Mouse (Mus musculus): ENCODE results near the gene Gm12248. TPM values are rescaled to one million over a fixed set of nuclear protein-coding genes. Genes with fewer than 3 reads are reported as not detected.

Gm12248 gene
- polyA plus RNA-seq, 1 experiment from 2014 or later, result not detected

DNA sequence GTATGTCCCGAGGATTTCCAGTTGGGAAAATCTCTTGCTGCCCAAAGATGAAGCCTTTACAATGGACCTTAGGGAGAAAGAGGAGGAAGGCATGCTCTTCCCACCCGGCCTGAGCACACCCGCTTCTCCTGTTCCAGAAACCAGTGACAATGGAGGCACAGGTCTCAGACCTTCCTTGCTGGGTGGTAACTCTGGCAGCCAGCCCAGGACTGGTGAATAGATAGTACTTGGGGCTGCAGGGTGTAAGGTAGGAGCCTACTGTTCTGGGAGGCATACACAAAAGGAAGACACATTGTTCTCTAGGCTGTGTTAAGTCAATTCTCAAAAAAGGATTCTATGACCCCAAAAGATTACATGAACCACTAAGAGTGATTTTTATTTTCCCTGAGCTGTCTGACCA, 27.7 kb upstream of the Gm12248 start:
- no peak for DNase-seq (ENCODE audit: low spot score)
- no peak overlapping the region for H3K4me3 ChIP-seq
- WGBS, result 85% methylated on average over 3 of the region's 3 CpGs
- H3K36me3 ChIP-seq (replicated peaks), result peaks cover 98% of the 10 kb centered on the region
- no peaks in the 10 kb centered on the region for H3K27me3 ChIP-seq (replicated peaks; ENCODE audit: low read depth, poor library complexity, severe bottlenecking)
- H3K4me1 ChIP-seq, result no peaks in the 10 kb centered on the region
- H3K9me3 ChIP-seq, result no peaks in the 10 kb centered on the region
- no peak overlapping the region for H3K27ac ChIP-seq (replicated peaks)

DNA sequence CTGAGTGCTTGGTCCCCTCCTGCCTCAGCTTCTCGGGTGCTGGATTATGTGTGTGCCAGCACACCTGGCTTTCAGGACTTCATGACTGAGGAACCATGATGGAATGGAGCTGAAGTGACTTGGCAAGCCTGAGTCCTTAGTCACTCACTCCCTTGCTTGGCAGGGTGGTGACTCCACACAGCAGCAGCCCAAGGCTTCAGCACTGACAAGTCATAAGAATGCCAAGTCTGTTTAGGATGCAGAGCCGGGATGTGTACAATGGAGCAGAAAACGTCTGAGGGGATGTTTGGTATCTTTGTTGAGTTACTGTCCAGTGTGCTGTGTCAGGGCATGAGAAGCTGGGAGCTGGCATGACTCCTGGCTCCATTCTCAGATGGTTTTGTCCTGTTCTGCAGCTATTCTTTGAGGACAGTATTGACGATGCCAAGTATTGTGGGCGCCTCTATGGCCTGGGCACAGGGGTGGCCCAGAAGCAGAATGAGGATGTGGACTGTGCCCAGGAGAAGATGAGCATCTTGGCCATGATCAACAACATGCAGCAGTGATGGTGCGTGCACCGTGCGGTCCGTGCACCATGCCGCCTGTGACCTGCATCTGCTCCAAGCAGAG, 24.2 kb upstream of the Gm12248 start:
- Histone ChIP-seq H3K4me3 (no peak overlapping the region), H3K4me1 (no peaks in the 10 kb centered on the region), H3K9me3 (no peaks in the 10 kb centered on the region), H3K36me3 (replicated peaks) (peaks cover 100% of the 10 kb centered on the region), H3K27me3 (replicated peaks; ENCODE audit: low read depth, poor library complexity, severe bottlenecking) (no peaks in the 10 kb centered on the region), H3K27ac (replicated peaks) (no peak overlapping the region)
- DNase-seq (ENCODE audit: low spot score), result no peak
- WGBS, result 93% methylated on average over 10 of the region's 10 CpGs

DNA sequence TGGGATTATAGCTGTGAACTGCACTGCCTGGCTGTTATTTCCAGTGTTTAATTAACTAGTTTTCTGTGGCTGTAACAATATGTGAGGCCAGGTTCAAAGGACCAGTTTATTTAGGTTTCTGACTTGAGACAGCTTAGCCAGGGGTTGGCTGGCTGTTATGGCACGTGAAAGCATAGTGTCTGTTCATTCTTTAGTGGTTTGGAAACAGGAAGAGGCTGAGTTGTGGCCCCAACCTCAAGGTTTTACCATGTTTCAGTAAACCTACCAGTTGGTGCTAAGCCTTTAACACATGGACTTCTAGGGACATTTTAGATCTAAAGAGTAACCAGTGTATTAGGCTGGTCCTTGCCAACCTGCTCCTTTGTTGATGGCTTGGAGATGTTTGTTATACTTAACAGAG, 23.6 kb upstream of the Gm12248 start:
- DNase-seq (ENCODE audit: low spot score), result no peak
- Histone ChIP-seq H3K9me3 (no peaks in the 10 kb centered on the region), H3K27ac (replicated peaks) (no peak overlapping the region), H3K4me1 (no peaks in the 10 kb centered on the region), H3K27me3 (replicated peaks; ENCODE audit: low read depth, poor library complexity, severe bottlenecking) (no peaks in the 10 kb centered on the region), H3K36me3 (replicated peaks) (peaks cover 100% of the 10 kb centered on the region), H3K4me3 (no peak overlapping the region)
- 82% methylated on average over 1 of the region's 1 CpGs for WGBS

DNA sequence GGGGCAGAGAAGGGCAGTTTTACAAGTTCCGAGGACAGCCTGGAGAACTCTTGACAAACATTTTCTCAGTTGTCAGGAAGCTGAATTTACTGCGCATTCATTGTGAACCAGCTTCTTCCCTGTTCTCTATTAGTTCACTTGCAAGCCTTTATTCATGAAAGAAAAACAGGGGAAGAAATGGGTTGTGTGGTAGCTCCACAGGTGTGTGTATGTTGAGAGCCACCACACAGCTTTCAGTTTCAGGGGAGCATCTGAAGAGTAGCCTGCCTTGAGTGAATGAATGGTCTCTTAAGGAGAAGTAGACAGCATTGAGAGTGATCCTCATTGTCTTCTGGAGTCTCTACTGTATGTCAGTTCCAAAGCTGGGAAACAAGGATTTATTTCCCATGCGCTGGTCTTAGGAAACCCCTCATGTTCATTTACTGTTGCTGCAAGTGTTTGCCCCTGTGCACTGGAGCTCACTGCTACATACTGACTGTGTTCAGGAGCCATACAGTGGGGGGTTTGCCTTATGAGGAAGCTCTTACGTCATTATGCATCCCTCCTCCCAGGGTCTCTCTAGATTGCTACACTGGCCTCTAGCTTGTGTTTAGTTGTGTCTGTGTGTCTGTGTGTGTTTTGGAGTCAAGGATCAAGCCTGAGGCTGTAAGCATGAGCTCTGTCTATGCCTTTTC, 14.9 kb upstream of the Gm12248 start:
- Histone ChIP-seq H3K9me3 (no peaks in the 10 kb centered on the region), H3K27me3 (replicated peaks; ENCODE audit: low read depth, poor library complexity, severe bottlenecking) (no peaks in the 10 kb centered on the region), H3K27ac (replicated peaks) (no peak overlapping the region), H3K36me3 (replicated peaks) (peaks cover 46% of the 10 kb centered on the region), H3K4me1 (peaks cover 20% of the 10 kb centered on the region), H3K4me3 (no peak overlapping the region)
- DNase-seq (ENCODE audit: low spot score), result no peak
- 93% methylated on average over 4 of the region's 4 CpGs for WGBS

DNA sequence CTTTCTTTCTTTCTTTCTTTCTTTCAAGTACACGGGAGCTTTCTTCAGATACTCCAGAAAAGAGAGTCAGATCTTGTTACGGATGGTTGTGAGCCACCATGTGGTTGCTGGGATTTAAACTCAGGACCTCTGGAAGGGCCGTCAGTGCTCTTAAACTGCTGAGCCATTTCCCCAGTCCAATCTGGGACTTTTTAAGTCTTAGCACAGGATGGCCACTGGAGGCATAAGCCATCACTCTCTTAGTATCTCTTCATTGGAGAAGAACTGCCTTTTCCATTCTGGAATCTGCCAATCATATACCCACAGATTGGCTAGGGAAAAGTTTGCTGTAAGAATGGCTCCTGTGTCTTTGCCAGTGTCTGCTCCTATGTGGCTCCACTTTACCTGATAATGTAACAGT, 14.1 kb upstream of the Gm12248 start:
- Histone ChIP-seq H3K36me3 (replicated peaks) (peaks cover 38% of the 10 kb centered on the region), H3K27ac (replicated peaks) (no peak overlapping the region), H3K27me3 (replicated peaks; ENCODE audit: low read depth, poor library complexity, severe bottlenecking) (no peaks in the 10 kb centered on the region), H3K4me3 (no peak overlapping the region), H3K9me3 (no peaks in the 10 kb centered on the region), H3K4me1 (peaks cover 25% of the 10 kb centered on the region)
- no peak for DNase-seq (ENCODE audit: low spot score)
- WGBS, result 56% methylated on average over 3 of the region's 3 CpGs

DNA sequence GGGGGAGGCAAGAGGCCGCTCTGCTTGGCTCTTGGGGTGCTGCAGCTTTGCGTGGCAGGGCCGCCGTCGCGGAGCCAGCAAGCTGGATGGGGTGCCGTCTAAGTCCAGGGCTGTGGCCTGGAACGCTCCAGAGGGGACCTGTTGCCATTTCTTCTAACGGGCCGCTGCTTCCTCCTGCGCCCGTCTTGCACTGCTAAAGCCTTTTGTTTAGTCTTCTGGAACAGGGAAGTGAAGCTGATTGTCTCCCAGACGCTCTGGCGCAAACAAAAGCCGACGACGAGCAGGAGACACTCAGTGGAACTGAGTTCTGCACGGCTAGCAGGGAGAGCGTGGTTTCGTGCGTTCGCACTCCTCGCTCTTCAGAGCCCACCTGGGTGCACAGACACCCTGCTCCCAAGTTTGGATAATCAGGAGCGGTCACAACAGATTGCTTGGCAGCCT, 11.4 kb upstream of the Gm12248 start:
- DNase-seq (ENCODE audit: low spot score), result no peak
- no peaks in the 10 kb centered on the region for H3K9me3 ChIP-seq
- H3K36me3 ChIP-seq (replicated peaks), result peaks cover 12% of the 10 kb centered on the region
- no peaks in the 10 kb centered on the region for H3K27me3 ChIP-seq (replicated peaks; ENCODE audit: low read depth, poor library complexity, severe bottlenecking)
- peak overlapping the region; percentile 97 for H3K27ac ChIP-seq (replicated peaks)
- WGBS, result under 1% methylated on average over 24 of the region's 24 CpGs
- H3K4me3 ChIP-seq, result peak overlapping the region; percentile 98
- peaks cover 25% of the 10 kb centered on the region for H3K4me1 ChIP-seq

DNA sequence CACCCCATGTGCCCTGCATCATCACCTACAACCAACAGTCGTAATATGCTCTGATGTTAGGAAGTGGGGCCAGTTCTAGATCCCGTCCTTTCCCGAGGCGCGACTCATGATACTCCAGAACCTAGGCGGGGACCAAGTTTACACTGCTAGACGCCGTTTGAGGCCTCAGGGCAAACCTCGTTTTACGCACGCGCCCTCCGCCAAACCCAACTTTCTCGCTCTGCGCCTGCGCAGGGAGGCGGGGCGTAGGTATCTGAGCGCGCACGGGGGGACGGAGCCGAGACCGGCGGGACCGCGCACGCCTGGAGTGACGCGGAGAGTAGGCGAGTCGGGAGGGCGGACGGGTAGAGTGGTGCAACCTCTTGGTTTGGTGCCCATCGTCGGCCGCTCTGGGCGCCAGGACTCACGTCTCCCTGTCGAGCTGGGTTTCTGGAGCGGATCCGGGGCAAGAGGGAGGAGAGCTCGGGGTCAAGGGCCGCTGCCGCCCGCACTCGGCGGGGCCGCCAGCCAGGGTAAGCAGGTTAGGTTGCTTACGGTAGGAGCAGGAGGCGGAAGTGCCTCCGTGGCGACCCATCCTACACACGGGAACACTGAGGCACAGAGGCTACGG, 10.9 kb upstream of the Gm12248 start, which contains the start of gene Cnot8:
Cnot8 (plus strand) TSS at position 457 of the 610 bp plus-strand sequence.
- under 1% methylated on average over 55 of the region's 55 CpGs for WGBS
- Histone ChIP-seq H3K27me3 (replicated peaks; ENCODE audit: low read depth, poor library complexity, severe bottlenecking) (peaks cover 5% of the 10 kb centered on the region), H3K36me3 (replicated peaks) (peaks cover 8% of the 10 kb centered on the region; the same call in 1 of the 2 replicates), H3K4me1 (peaks cover 25% of the 10 kb centered on the region), H3K27ac (replicated peaks) (peak within 1 kb of the TSS; percentile 97), H3K9me3 (no peaks in the 10 kb centered on the region), H3K4me3 (peak within 1 kb of the TSS; percentile 98)
- DNase-seq (ENCODE audit: low spot score), result peak; percentile 99

DNA sequence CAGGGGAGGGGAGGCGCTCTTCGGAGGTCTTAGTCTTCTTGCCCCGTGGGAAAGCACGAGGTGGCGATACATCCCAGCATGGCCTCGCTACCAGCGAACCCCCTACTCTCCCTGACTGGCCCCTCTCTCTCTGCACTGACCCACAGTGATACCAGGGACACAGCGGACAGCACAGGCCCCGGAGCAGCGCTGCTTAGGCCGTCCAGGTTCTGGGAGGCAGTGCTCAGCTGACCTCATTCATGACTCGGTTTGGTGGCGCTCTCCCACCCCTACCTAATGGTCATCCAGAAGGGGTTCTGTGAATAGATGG, 10.4 kb upstream of the Gm12248 start:
- Histone ChIP-seq H3K4me1 (peaks cover 25% of the 10 kb centered on the region), H3K36me3 (replicated peaks) (peaks cover 6% of the 10 kb centered on the region; the same call in 1 of the 2 replicates), H3K27me3 (replicated peaks; ENCODE audit: low read depth, poor library complexity, severe bottlenecking) (peaks cover 10% of the 10 kb centered on the region), H3K27ac (replicated peaks) (peak overlapping the region; percentile 97), H3K9me3 (no peaks in the 10 kb centered on the region), H3K4me3 (peak overlapping the region; percentile 98)
- DNase-seq (ENCODE audit: low spot score), result no peak
- 49% methylated on average over 13 of the region's 13 CpGs for WGBS

DNA sequence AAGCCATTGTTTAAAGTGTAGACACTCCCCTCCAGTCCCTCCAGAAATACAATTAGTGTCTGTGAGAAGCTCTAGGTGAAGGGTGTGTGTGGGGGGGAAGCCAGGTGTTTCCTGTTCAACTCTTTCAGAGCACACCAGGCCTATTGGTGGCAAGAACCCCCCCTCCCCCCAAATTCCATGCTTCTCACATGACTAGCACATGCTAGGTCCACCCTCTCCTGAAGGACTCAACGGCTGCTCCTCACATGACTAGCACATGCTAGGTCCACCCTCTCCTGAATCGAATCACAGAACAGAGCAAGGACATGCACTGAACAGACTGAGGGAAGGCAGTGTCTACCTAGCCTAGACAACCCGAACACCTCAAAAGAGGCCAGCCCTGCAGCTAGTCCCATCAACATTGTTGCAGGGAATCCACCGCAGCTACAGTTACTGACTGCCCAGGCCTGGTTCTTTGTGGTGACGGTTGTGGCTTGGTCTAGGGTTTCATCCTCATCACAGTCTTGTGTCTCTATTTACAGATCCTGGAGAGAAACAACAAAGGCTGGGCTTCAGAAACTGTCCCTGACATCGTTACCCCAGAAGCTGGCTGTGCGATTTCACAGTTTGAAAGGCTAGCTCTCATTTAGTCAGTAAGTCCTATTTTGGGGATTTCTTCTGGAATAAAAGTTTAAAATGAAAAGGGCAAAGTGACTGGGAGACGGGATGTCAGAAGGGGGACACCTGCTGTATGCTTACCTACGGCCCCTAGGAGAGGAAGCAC, 9.8 kb upstream of the Gm12248 start:
- H3K27ac ChIP-seq (replicated peaks), result peak overlapping the region; percentile 97
- no peak for DNase-seq (ENCODE audit: low spot score)
- peaks cover 16% of the 10 kb centered on the region for H3K27me3 ChIP-seq (replicated peaks; ENCODE audit: low read depth, poor library complexity, severe bottlenecking)
- 86% methylated on average over 9 of the region's 9 CpGs for WGBS
- peak overlapping the region; percentile 98 for H3K4me3 ChIP-seq
- peaks cover 28% of the 10 kb centered on the region for H3K4me1 ChIP-seq
- no peaks in the 10 kb centered on the region for H3K9me3 ChIP-seq
- peaks cover under 1% of the 10 kb centered on the region; the same call in 1 of the 2 replicates for H3K36me3 ChIP-seq (replicated peaks)

DNA sequence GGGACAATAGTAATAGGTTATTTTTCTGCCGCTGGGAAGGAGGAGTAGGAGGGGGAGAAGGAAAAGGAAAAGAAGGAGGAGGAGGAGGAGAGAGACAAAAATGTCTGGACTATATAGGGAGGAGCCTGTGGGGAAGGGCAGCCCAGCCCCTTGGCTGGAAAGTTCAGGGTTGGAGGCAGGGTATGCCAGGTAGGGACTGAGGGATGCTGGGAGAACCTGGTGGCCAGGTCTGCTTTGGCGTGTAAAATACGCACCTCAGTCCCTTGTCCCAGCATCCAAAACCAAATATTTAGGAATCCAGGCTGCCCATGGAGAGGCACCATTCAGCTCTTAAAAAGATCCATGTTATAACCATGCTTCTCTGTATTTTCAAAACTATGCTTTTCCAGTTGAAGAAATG, 9.2 kb upstream of the Gm12248 start:
- Histone ChIP-seq H3K36me3 (replicated peaks) (no peaks in the 10 kb centered on the region), H3K4me1 (peaks cover 32% of the 10 kb centered on the region), H3K27ac (replicated peaks) (no peak overlapping the region), H3K4me3 (no peak overlapping the region), H3K27me3 (replicated peaks; ENCODE audit: low read depth, poor library complexity, severe bottlenecking) (peaks cover 22% of the 10 kb centered on the region), H3K9me3 (no peaks in the 10 kb centered on the region)
- no peak for DNase-seq (ENCODE audit: low spot score)
- WGBS, result 84% methylated on average over 3 of the region's 3 CpGs

DNA sequence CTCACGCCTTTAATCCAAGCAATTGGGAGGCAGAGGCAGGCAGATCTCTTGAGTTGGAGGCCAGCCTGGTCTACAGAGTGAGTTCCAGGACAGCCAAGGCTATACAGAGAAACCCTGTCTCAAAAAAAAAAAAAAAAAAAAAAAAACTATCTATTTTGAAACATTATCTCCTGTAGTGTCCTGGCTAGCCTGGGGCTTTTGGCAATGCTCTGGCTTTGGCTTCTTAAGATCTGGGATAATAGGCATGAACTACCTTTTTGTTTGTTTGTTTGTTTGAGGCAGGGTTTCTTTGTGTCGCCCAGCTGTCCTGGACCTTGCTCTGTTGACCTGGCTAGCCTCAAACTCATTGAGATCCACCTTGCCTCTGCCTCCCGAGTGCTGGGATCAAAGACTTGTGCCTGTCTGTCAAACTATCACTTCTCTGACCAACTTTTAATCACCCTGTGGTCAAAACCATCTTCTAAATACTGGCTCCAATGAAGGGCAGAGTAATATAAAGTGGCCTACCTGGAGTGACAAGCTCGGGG, 8.3 kb upstream of the Gm12248 start:
- no peak for DNase-seq (ENCODE audit: low spot score)
- Histone ChIP-seq H3K27ac (replicated peaks) (no peak overlapping the region), H3K27me3 (replicated peaks; ENCODE audit: low read depth, poor library complexity, severe bottlenecking) (peaks cover 31% of the 10 kb centered on the region), H3K4me3 (no peak overlapping the region), H3K36me3 (replicated peaks) (no peaks in the 10 kb centered on the region), H3K9me3 (no peaks in the 10 kb centered on the region), H3K4me1 (peaks cover 32% of the 10 kb centered on the region)
- WGBS, result 79% methylated on average over 4 of the region's 4 CpGs

DNA sequence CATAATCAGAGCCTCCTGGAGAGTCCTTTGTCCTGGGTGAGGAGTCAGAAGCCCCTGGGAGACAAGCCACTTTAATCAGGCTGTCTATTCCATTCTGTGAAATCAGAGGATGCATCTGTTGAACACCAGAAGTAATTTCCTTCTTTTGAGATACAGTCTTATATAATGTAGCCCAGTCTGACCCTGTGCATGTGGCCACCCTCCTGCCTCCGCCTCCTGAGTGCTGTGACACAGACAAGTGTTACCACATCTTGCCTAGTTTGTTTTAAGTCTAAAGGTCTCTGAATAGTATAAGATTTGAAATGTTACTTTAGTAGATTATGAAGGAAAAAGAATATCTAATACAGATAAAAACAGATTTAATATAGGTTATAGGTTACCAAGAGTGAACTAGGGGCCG, 7.1 kb upstream of the Gm12248 start:
- DNase-seq (ENCODE audit: low spot score), result no peak
- 88% methylated on average over 2 of the region's 2 CpGs for WGBS
- no peaks in the 10 kb centered on the region for H3K36me3 ChIP-seq (replicated peaks)
- no peak overlapping the region for H3K27ac ChIP-seq (replicated peaks)
- H3K4me3 ChIP-seq, result no peak overlapping the region
- H3K27me3 ChIP-seq (replicated peaks; ENCODE audit: low read depth, poor library complexity, severe bottlenecking), result peaks cover 40% of the 10 kb centered on the region
- no peaks in the 10 kb centered on the region for H3K9me3 ChIP-seq
- H3K4me1 ChIP-seq, result peaks cover 27% of the 10 kb centered on the region

Data from embryonic facial prominence, embryonic 10.5 days (tissue).